Mouse (Mus musculus) thymus, adult 2 months (tissue): ENCODE results near the gene Zfp975. TPM values are rescaled to one million over a fixed set of nuclear protein-coding genes. Genes with fewer than 3 reads are reported as not detected.
"Not testable (repeated sequence)": the region's sequence is repeated elsewhere in the genome, so short reads cannot be mapped to it uniquely, and the experiment has no call there.

Source experiments
- DNase-seq: peaks from one replicate; pipeline ENCODE4 v3.0.0; 2021
- H3K27ac ChIP-seq: fragments of 200-500 bp; 2 replicates; pipeline ENCODE4 v1.5.1; 2012; ENCODE audit warnings: low read length, control low read depth; ENCODE audit not compliant: control insufficient read depth, insufficient read depth
- H3K27me3 ChIP-seq: fragments of 200-500 bp; 2 replicates; pipeline ENCODE4 v1.6.1; 2012; ENCODE audit warnings: mild to moderate bottlenecking, low read length, moderate library complexity, mixed read lengths; ENCODE audit not compliant: control insufficient read depth, insufficient read depth
- H3K36me3 ChIP-seq: fragments of 200-500 bp; 2 replicates; pipeline ENCODE4 v1.6.1; 2012; ENCODE audit warnings: mild to moderate bottlenecking, low read length, moderate library complexity; ENCODE audit not compliant: control insufficient read depth, insufficient read depth
- H3K4me1 ChIP-seq: fragments of 200-500 bp; replicated peaks from 2 replicates; pipeline ENCODE4 v1.6.1; 2012; ENCODE audit warnings: low read length; ENCODE audit not compliant: control insufficient read depth, insufficient read depth
- H3K4me3 ChIP-seq: fragments of 200-500 bp; 2 replicates; pipeline ENCODE4 v1.5.1; 2012; ENCODE audit warnings: mild to moderate bottlenecking, low read length, control low read depth, moderate library complexity; ENCODE audit not compliant: control insufficient read depth, insufficient read depth
- polyA plus RNA-seq: library from polyadenylated mRNA; depleted of rRNA; stranded (reverse); fragments of >200 nt; gene quantifications from 2 replicates; pipeline ENCODE4 v1.2.3, GENCODE M21; 2012; rRNA removed

Zfp975 gene
- polyA plus RNA-seq, 1 experiment, result 0.43 TPM

DNA sequence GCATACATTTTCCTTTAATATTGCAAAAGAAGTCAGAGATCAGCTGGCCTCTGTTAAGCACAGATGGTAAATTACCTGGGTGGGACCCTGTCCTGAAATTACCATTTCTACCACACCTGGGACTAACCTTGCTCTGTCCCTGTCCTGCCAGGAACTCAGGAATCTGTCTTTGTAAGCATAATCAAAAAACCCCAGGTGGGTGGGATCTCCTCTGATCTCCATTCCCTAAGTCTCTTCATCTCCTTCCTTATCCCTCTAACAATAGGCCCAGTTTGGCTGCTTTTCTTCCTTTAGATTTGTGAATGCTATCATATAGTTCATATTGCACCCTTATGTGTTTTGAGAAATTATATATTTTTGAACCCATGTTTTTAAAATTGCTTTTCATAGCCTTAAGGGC is 61.5 kb downstream of the Zfp975 start:
- not testable (repeated sequence) for H3K36me3 ChIP-seq, H3K4me1 ChIP-seq, H3K27ac ChIP-seq, H3K4me3 ChIP-seq, H3K27me3 ChIP-seq, DNase-seq

Other genes with a start within 250 kb of the Zfp975 start
- not detected in 2 replicates for gene 4933421I07Rik, start 244.6 kb downstream of the Zfp975 start, polyA plus RNA-seq
- gene Zfp141, start 187.0 kb downstream of the Zfp975 start, polyA plus RNA-seq, result 7.8 and 10.6 TPM in 2 replicates
- gene Gm21028, start 114.2 kb downstream of the Zfp975 start, polyA plus RNA-seq, result not detected in 2 replicates
- gene Zfp977, start 100.2 kb downstream of the Zfp975 start, polyA plus RNA-seq, result not detected in 2 replicates
- 0.20 and 0.28 TPM in 2 replicates for gene Zfp976, start 50.2 kb downstream of the Zfp975 start, polyA plus RNA-seq
- not detected in 2 replicates for gene Gm17067, start 34.3 kb upstream of the Zfp975 start, polyA plus RNA-seq
- not detected in 2 replicates for gene Vmn2r62, start 100.8 kb upstream of the Zfp975 start, polyA plus RNA-seq
- not detected in 2 replicates for gene Gm2381, start 174.5 kb upstream of the Zfp975 start, polyA plus RNA-seq
- gene Vmn2r63, start 241.1 kb upstream of the Zfp975 start, polyA plus RNA-seq, result not detected in 2 replicates